Mouse (Mus musculus): ENCODE results near the gene Scgb1b17.
"Not testable (repeated sequence)": the region's sequence is repeated elsewhere in the genome, so short reads cannot be mapped to it uniquely, and the experiment has no call there.

Gene Scgb1b17

GRCm38 (mm10) chr7:33063149-33063548, at the start of gene Scgb1b17:
TSS of gene Scgb1b17 (plus strand) at chr7:33063449.
- not testable (repeated sequence) for DNase-seq (ENCODE audit: low spot score)

- DNase-seq (ENCODE audit: low spot score): not testable (repeated sequence)
Observed at GRCm38 (mm10) chr7:33056461-33056860, 6.8 kb upstream of the Scgb1b17 start, which contains the start of gene Scgb2b17. TSS of gene Scgb2b17 (minus strand) at chr7:33056561.
